Mouse (Mus musculus) NIH3T3 (cell line): Measurements from ENCODE around the gene Atf5.

ENCODE experiments used
- DNase-seq: peaks from one replicate; pipeline ENCODE4 v3.0.0-alpha.2; 2012; ENCODE audit warnings: low read depth

Atf5 gene

GRCm38 (mm10) chr7:44850146-44850545 lies 33.7 kb upstream of the Atf5 start:
- DNase-seq, result peak; percentile 88

- peak; percentile 95 for DNase-seq
Observed at GRCm38 (mm10) chr7:44849416-44850111, 33.1 kb upstream of the Atf5 start.

- peak; percentile 100 for DNase-seq
Observed at GRCm38 (mm10) chr7:44848561-44849415, 32.3 kb upstream of the Atf5 start, which contains the start of the genes Akt1s1 and Tbc1d17. Akt1s1 (plus strand) TSS chr7:44848991. Tbc1d17 (minus strand) TSS chr7:44849079.

- no peak for DNase-seq
Observed at GRCm38 (mm10) chr7:44847772-44848171, 31.3 kb upstream of the Atf5 start.

GRCm38 (mm10) chr7:44846804-44847203 lies 30.3 kb upstream of the Atf5 start:
- DNase-seq, result no peak

GRCm38 (mm10) chr7:44845006-44845405 lies 28.5 kb upstream of the Atf5 start:
- no peak for DNase-seq

- no peak for DNase-seq
Observed at GRCm38 (mm10) chr7:44841825-44842463, 25.5 kb upstream of the Atf5 start.

GRCm38 (mm10) chr7:44840426-44840825 lies 24.0 kb upstream of the Atf5 start:
- no peak for DNase-seq

- DNase-seq, result no peak
Observed at GRCm38 (mm10) chr7:44839491-44840191, 23.2 kb upstream of the Atf5 start.

- DNase-seq, result no peak
Observed at GRCm38 (mm10) chr7:44839171-44839490, 22.7 kb upstream of the Atf5 start.

GRCm38 (mm10) chr7:44838073-44838472 lies 21.6 kb upstream of the Atf5 start:
- DNase-seq, result no peak

GRCm38 (mm10) chr7:44836423-44837053 lies 20.1 kb upstream of the Atf5 start:
- no peak for DNase-seq

- DNase-seq, result no peak
Observed at GRCm38 (mm10) chr7:44836016-44836404, 19.6 kb upstream of the Atf5 start.

GRCm38 (mm10) chr7:44835373-44836015 lies 19.0 kb upstream of the Atf5 start:
- DNase-seq, result no peak

- peak; percentile 31 for DNase-seq
Observed at GRCm38 (mm10) chr7:44832763-44833162, 16.3 kb upstream of the Atf5 start.

- DNase-seq, result no peak
Observed at GRCm38 (mm10) chr7:44828706-44829105, 12.2 kb upstream of the Atf5 start.

- DNase-seq, result no peak
Observed at GRCm38 (mm10) chr7:44826771-44827170, 10.3 kb upstream of the Atf5 start.

- DNase-seq, result peak; percentile 90
Observed at GRCm38 (mm10) chr7:44824872-44825271, 8.4 kb upstream of the Atf5 start.

GRCm38 (mm10) chr7:44823409-44823808 lies 7.0 kb upstream of the Atf5 start:
- peak; percentile 39 for DNase-seq

- DNase-seq, result no peak
Observed at GRCm38 (mm10) chr7:44821666-44822448, 5.4 kb upstream of the Atf5 start.
